Mouse (Mus musculus) hindbrain, embryonic 11.5 days (tissue): ENCODE data around the gene Tenm4. TPM values are rescaled to one million over a fixed set of nuclear protein-coding genes. Genes with fewer than 3 reads are reported as not detected.

Experiments used
- ATAC-seq: fragments of 200-750 bp; cut with Nextera tagmentation; 2 replicates; pipeline ENCODE4 v1.8.0; 2017; ENCODE audit warnings: mild to moderate bottlenecking, moderate TSS enrichment, moderate library complexity; ENCODE audit not compliant: low FRiP score
- DNase-seq: peaks from one replicate; pipeline ENCODE4 v3.0.0-alpha.2; 2015; ENCODE audit warnings: low spot score
- H3K27ac ChIP-seq: fragments of 300-500 bp; sonication (generic); 2 replicates; pipeline ENCODE4 v1.5.1; 2014; ENCODE audit warnings: mild to moderate bottlenecking, low read depth, low read length
- H3K27me3 ChIP-seq: fragments of 300-500 bp; sonication (generic); 2 replicates; pipeline ENCODE4 v1.6.1; 2014; ENCODE audit warnings: mild to moderate bottlenecking, low read length, moderate library complexity, mixed read lengths; ENCODE audit not compliant: control insufficient read depth, insufficient read depth
- H3K36me3 ChIP-seq: fragments of 300-500 bp; sonication (generic); 2 replicates; pipeline ENCODE4 v1.6.1; 2014; ENCODE audit warnings: mild to moderate bottlenecking, low read length, moderate library complexity, mixed read lengths; ENCODE audit not compliant: control insufficient read depth, insufficient read depth
- H3K4me1 ChIP-seq: fragments of 300-500 bp; sonication (generic); replicated peaks from 2 replicates; pipeline ENCODE4 v1.6.1; 2014; ENCODE audit warnings: low read length, mixed read lengths; ENCODE audit not compliant: control insufficient read depth, insufficient read depth
- H3K4me2 ChIP-seq: fragments of 300-500 bp; sonication (generic); replicated peaks from 2 replicates; pipeline ENCODE4 v1.6.1; 2014; ENCODE audit warnings: mild to moderate bottlenecking, low read depth, low read length
- H3K4me3 ChIP-seq: fragments of 300-500 bp; sonication (generic); 2 replicates; pipeline ENCODE4 v1.5.1; 2014; ENCODE audit warnings: low read depth, low read length
- H3K9ac ChIP-seq: fragments of 300-500 bp; sonication (generic); 2 replicates; pipeline ENCODE4 v1.6.1; 2014; ENCODE audit warnings: low read depth, low read length
- H3K9me3 ChIP-seq: fragments of 300-500 bp; sonication (generic); 2 replicates; pipeline ENCODE4 v1.6.1; 2016; ENCODE audit warnings: low read length; ENCODE audit not compliant: control insufficient read depth
- WGBS: fragments of 180-500 bp; shearing (Covaris S2); extraction: QIAGEN DNeasy Blood & Tissue Kit; methylation state at CpG from one replicate; pipeline ENCODE4 v1.1.7; 2014; 5-methylcytosine and 5-hydroxymethylcytosine counted together
- polyA plus RNA-seq: library from polyadenylated mRNA; unstranded; fragments of >200 nt; fragmentation: Nextera tagmentation; extraction: Ambion mirVana; gene quantifications from 2 replicates; pipeline ENCODE4 v1.2.1, GENCODE M21; 2014

Gene Tenm4
- polyA plus RNA-seq, 1 experiment from 2014 or later = 24.0 TPM

GRCm38 (mm10) chr7:96679746-96680145, 508.7 kb downstream of the Tenm4 start:
- WGBS = 50% methylated on average over 1 of the region's 1 CpGs
- no peak for ATAC-seq
- Histone ChIP-seq H3K9me3 (no peaks in the 10 kb centered on the region), H3K36me3 (no peaks in the 10 kb centered on the region), H3K4me2 (no peak overlapping the region), H3K27ac (0 out of 2 replicates have a peak overlapping the region, but pooled peaks have one; percentile 36), H3K4me3 (no peak overlapping the region), H3K9ac (no peak overlapping the region), H3K4me1 (no peaks in the 10 kb centered on the region), H3K27me3 (no peaks in the 10 kb centered on the region)
- DNase-seq = no peak

- Histone ChIP-seq H3K9me3 (no peaks in the 10 kb centered on the region), H3K9ac (no peak overlapping the region), H3K4me3 (no peak overlapping the region), H3K4me2 (no peak overlapping the region), H3K36me3 (no peaks in the 10 kb centered on the region), H3K27ac (peak overlapping the region; percentile 36), H3K4me1 (no peaks in the 10 kb centered on the region), H3K27me3 (no peaks in the 10 kb centered on the region)
- no peak for DNase-seq
- WGBS = 86% methylated on average over 5 of the region's 5 CpGs
- ATAC-seq = 0 out of 2 replicates have a peak, but pooled peaks have one; percentile 47
Measured at GRCm38 (mm10) chr7:96680405-96680804, 509.4 kb downstream of the Tenm4 start.

- WGBS = 75% methylated on average over 4 of the region's 4 CpGs
- H3K4me3 ChIP-seq = no peak overlapping the region
- no peaks in the 10 kb centered on the region for H3K9me3 ChIP-seq
- no peaks in the 10 kb centered on the region for H3K36me3 ChIP-seq
- H3K4me2 ChIP-seq = no peak overlapping the region
- H3K9ac ChIP-seq = no peak overlapping the region
- H3K27ac ChIP-seq = no peak overlapping the region
- no peak for DNase-seq
- H3K4me1 ChIP-seq = no peaks in the 10 kb centered on the region
- no peak for ATAC-seq
- no peaks in the 10 kb centered on the region for H3K27me3 ChIP-seq
Measured at GRCm38 (mm10) chr7:96681808-96682207, 510.8 kb downstream of the Tenm4 start.

GRCm38 (mm10) chr7:96688141-96688540, 517.1 kb downstream of the Tenm4 start:
- 86% methylated on average over 3 of the region's 3 CpGs for WGBS
- no peaks in the 10 kb centered on the region for H3K4me1 ChIP-seq
- no peak overlapping the region for H3K27ac ChIP-seq
- no peak for ATAC-seq
- no peaks in the 10 kb centered on the region for H3K36me3 ChIP-seq
- no peak overlapping the region for H3K9ac ChIP-seq
- no peak overlapping the region for H3K4me3 ChIP-seq
- H3K27me3 ChIP-seq = no peaks in the 10 kb centered on the region
- no peak overlapping the region for H3K4me2 ChIP-seq
- no peaks in the 10 kb centered on the region for H3K9me3 ChIP-seq
- no peak for DNase-seq

GRCm38 (mm10) chr7:96701097-96701845, 530.2 kb downstream of the Tenm4 start:
- 87% methylated on average over 8 of the region's 8 CpGs for WGBS
- no peaks in the 10 kb centered on the region for H3K4me1 ChIP-seq

GRCm38 (mm10) chr7:96703958-96704357, 532.9 kb downstream of the Tenm4 start:
- Histone ChIP-seq H3K27me3 (no peaks in the 10 kb centered on the region), H3K27ac (no peak overlapping the region), H3K9me3 (no peaks in the 10 kb centered on the region), H3K4me3 (no peak overlapping the region), H3K4me1 (no peaks in the 10 kb centered on the region), H3K9ac (no peak overlapping the region), H3K4me2 (no peak overlapping the region), H3K36me3 (no peaks in the 10 kb centered on the region)
- WGBS = 94% methylated on average over 16 of the region's 16 CpGs
- no peak for DNase-seq
- ATAC-seq = no peak

More at GRCm38 (mm10) chr7:96701097-96701845, 530.2 kb downstream of the Tenm4 start:
- no peaks in the 10 kb centered on the region for H3K27me3 ChIP-seq
- ATAC-seq (no peak), DNase-seq (no peak)
- H3K27ac ChIP-seq = no peak overlapping the region
- no peaks in the 10 kb centered on the region for H3K36me3 ChIP-seq
- no peaks in the 10 kb centered on the region for H3K9me3 ChIP-seq
- H3K4me2 ChIP-seq = no peak overlapping the region
- H3K9ac ChIP-seq = no peak overlapping the region
- H3K4me3 ChIP-seq = no peak overlapping the region

- WGBS = 90% methylated on average over 8 of the region's 8 CpGs
- no peak for ATAC-seq
- no peaks in the 10 kb centered on the region for H3K36me3 ChIP-seq
Measured at GRCm38 (mm10) chr7:96705307-96706129, 534.5 kb downstream of the Tenm4 start.

GRCm38 (mm10) chr7:96706531-96706930, 535.5 kb downstream of the Tenm4 start:
- no peaks in the 10 kb centered on the region for H3K9me3 ChIP-seq
- no peaks in the 10 kb centered on the region for H3K4me1 ChIP-seq
- WGBS = 89% methylated on average over 7 of the region's 7 CpGs
- no peak for ATAC-seq
- H3K36me3 ChIP-seq = no peaks in the 10 kb centered on the region
- no peak overlapping the region for H3K4me2 ChIP-seq
- H3K9ac ChIP-seq = no peak overlapping the region
- H3K27me3 ChIP-seq = no peaks in the 10 kb centered on the region; the same call in 1 of the 2 replicates
- no peak overlapping the region for H3K27ac ChIP-seq
- H3K4me3 ChIP-seq = no peak overlapping the region
- no peak for DNase-seq

More at GRCm38 (mm10) chr7:96705307-96706129, 534.5 kb downstream of the Tenm4 start:
- Histone ChIP-seq H3K9ac (no peak overlapping the region), H3K27me3 (no peaks in the 10 kb centered on the region), H3K4me1 (no peaks in the 10 kb centered on the region), H3K4me3 (no peak overlapping the region), H3K4me2 (no peak overlapping the region), H3K27ac (no peak overlapping the region), H3K9me3 (no peaks in the 10 kb centered on the region)
- no peak for DNase-seq
